Mouse (Mus musculus): Measurements from ENCODE around the gene Pm20d1.

Gene Pm20d1

GRCm38 (mm10) chr1:131828297-131829126 lies 31.3 kb downstream of the Pm20d1 start:
- DNase-seq (ENCODE audit: low read depth, low spot score) = peak; percentile 81

GRCm38 (mm10) chr1:131829279-131829678 lies 32.1 kb downstream of the Pm20d1 start:
- no peak for DNase-seq (ENCODE audit: low read depth, low spot score)

GRCm38 (mm10) chr1:131830561-131830960 lies 33.4 kb downstream of the Pm20d1 start:
- DNase-seq (ENCODE audit: low read depth, low spot score) = no peak

GRCm38 (mm10) chr1:131830971-131831641 lies 33.9 kb downstream of the Pm20d1 start:
- DNase-seq (ENCODE audit: low read depth, low spot score) = peak; percentile 52

GRCm38 (mm10) chr1:131837035-131837434 lies 39.9 kb downstream of the Pm20d1 start:
- DNase-seq (ENCODE audit: low read depth, low spot score) = no peak

GRCm38 (mm10) chr1:131838542-131838941 lies 41.4 kb downstream of the Pm20d1 start:
- no peak for DNase-seq (ENCODE audit: low read depth, low spot score)

- no peak for DNase-seq (ENCODE audit: low read depth, low spot score)
Observed at GRCm38 (mm10) chr1:131839279-131839678, 42.1 kb downstream of the Pm20d1 start.

GRCm38 (mm10) chr1:131842221-131842620 lies 45.0 kb downstream of the Pm20d1 start:
- DNase-seq (ENCODE audit: low read depth, low spot score) = no peak

- no peak for DNase-seq (ENCODE audit: low read depth, low spot score)
Observed at GRCm38 (mm10) chr1:131843758-131844157, 46.6 kb downstream of the Pm20d1 start.

GRCm38 (mm10) chr1:131844883-131845282 lies 47.7 kb downstream of the Pm20d1 start:
- peak; percentile 50 for DNase-seq (ENCODE audit: low read depth, low spot score)

GRCm38 (mm10) chr1:131846255-131846654 lies 49.1 kb downstream of the Pm20d1 start:
- peak; percentile 67 for DNase-seq (ENCODE audit: low read depth, low spot score)

GRCm38 (mm10) chr1:131861811-131862210 lies 64.6 kb downstream of the Pm20d1 start:
- no peak for DNase-seq (ENCODE audit: low read depth, low spot score)

- DNase-seq (ENCODE audit: low read depth, low spot score) = no peak
Observed at GRCm38 (mm10) chr1:131865596-131865995, 68.4 kb downstream of the Pm20d1 start.

- DNase-seq (ENCODE audit: low read depth, low spot score) = no peak
Observed at GRCm38 (mm10) chr1:131866304-131866999, 69.3 kb downstream of the Pm20d1 start.

- DNase-seq (ENCODE audit: low read depth, low spot score) = peak; percentile 97
Observed at GRCm38 (mm10) chr1:131867093-131867945, 70.1 kb downstream of the Pm20d1 start, which contains the start of gene Rab29. TSS of gene Rab29 (plus strand) at chr1:131867224.

- DNase-seq (ENCODE audit: low read depth, low spot score) = no peak
Observed at GRCm38 (mm10) chr1:131867946-131868290, 70.7 kb downstream of the Pm20d1 start.

GRCm38 (mm10) chr1:131869561-131869960 lies 72.4 kb downstream of the Pm20d1 start:
- DNase-seq (ENCODE audit: low read depth, low spot score) = no peak
